Mouse (Mus musculus): ENCODE results near the gene Adamts17.

Adamts17 gene

GRCm38 (mm10) chr7:66970235-66970634 is 130.7 kb downstream of the Adamts17 start:
- no peak for DNase-seq (ENCODE audit: low read depth, low spot score)

- DNase-seq (ENCODE audit: low read depth, low spot score) = no peak
Measured at GRCm38 (mm10) chr7:66970974-66971373, 131.4 kb downstream of the Adamts17 start.

- DNase-seq (ENCODE audit: low read depth, low spot score) = no peak
Measured at GRCm38 (mm10) chr7:66974859-66975258, 135.3 kb downstream of the Adamts17 start.

- DNase-seq (ENCODE audit: low read depth, low spot score) = no peak
Measured at GRCm38 (mm10) chr7:66976371-66976770, 136.8 kb downstream of the Adamts17 start.

GRCm38 (mm10) chr7:66981591-66981990 is 142.1 kb downstream of the Adamts17 start:
- DNase-seq (ENCODE audit: low read depth, low spot score) = no peak

GRCm38 (mm10) chr7:66982084-66982483 is 142.5 kb downstream of the Adamts17 start:
- no peak for DNase-seq (ENCODE audit: low read depth, low spot score)

GRCm38 (mm10) chr7:66987671-66988070 is 148.1 kb downstream of the Adamts17 start:
- no peak for DNase-seq (ENCODE audit: low read depth, low spot score)

GRCm38 (mm10) chr7:66988441-66988840 is 148.9 kb downstream of the Adamts17 start:
- DNase-seq (ENCODE audit: low read depth, low spot score) = no peak

GRCm38 (mm10) chr7:66989357-66990045 is 150.0 kb downstream of the Adamts17 start:
- no peak for DNase-seq (ENCODE audit: low read depth, low spot score)

- DNase-seq (ENCODE audit: low read depth, low spot score) = no peak
Measured at GRCm38 (mm10) chr7:66998821-66999220, 159.3 kb downstream of the Adamts17 start.

- no peak for DNase-seq (ENCODE audit: low read depth, low spot score)
Measured at GRCm38 (mm10) chr7:67003648-67004047, 164.1 kb downstream of the Adamts17 start.

GRCm38 (mm10) chr7:67004220-67004619 is 164.7 kb downstream of the Adamts17 start:
- no peak for DNase-seq (ENCODE audit: low read depth, low spot score)

- no peak for DNase-seq (ENCODE audit: low read depth, low spot score)
Measured at GRCm38 (mm10) chr7:67009841-67010240, 170.3 kb downstream of the Adamts17 start.

- no peak for DNase-seq (ENCODE audit: low read depth, low spot score)
Measured at GRCm38 (mm10) chr7:67012011-67012751, 172.6 kb downstream of the Adamts17 start.

- no peak for DNase-seq (ENCODE audit: low read depth, low spot score)
Measured at GRCm38 (mm10) chr7:67013211-67013895, 173.8 kb downstream of the Adamts17 start.

GRCm38 (mm10) chr7:67019937-67020336 is 180.4 kb downstream of the Adamts17 start:
- DNase-seq (ENCODE audit: low read depth, low spot score) = no peak

GRCm38 (mm10) chr7:67026114-67027070 is 186.9 kb downstream of the Adamts17 start:
- no peak for DNase-seq (ENCODE audit: low read depth, low spot score)

- DNase-seq (ENCODE audit: low read depth, low spot score) = no peak
Measured at GRCm38 (mm10) chr7:67027216-67027615, 187.7 kb downstream of the Adamts17 start.

- no peak for DNase-seq (ENCODE audit: low read depth, low spot score)
Measured at GRCm38 (mm10) chr7:67027696-67028095, 188.2 kb downstream of the Adamts17 start.

- DNase-seq (ENCODE audit: low read depth, low spot score) = no peak
Measured at GRCm38 (mm10) chr7:67028902-67029301, 189.4 kb downstream of the Adamts17 start.

GRCm38 (mm10) chr7:67029481-67029880 is 189.9 kb downstream of the Adamts17 start:
- no peak for DNase-seq (ENCODE audit: low read depth, low spot score)

All from CD4-positive, CD25-positive, alpha-beta regulatory T cell, adult 2 months (primary cell).